Mouse (Mus musculus) hindlimb bud, embryonic 11.5 days (tissue): ENCODE measurements around the gene Cd2.

Experiments used
- DNase-seq: peaks from one replicate; pipeline ENCODE4 v3.0.0-alpha.2; 2012; ENCODE audit warnings: low read depth, low spot score; ENCODE audit errors: extremely low spot score

The Cd2 gene

GRCm38 (mm10) chr3:101233424-101233823 lies 54.3 kb downstream of the Cd2 start:
- DNase-seq, result no peak

- DNase-seq, result no peak
These were observed 55.2 kb downstream of the Cd2 start for GRCm38 (mm10) chr3:101232570-101232969.

- DNase-seq, result no peak
These were observed 57.5 kb downstream of the Cd2 start for GRCm38 (mm10) chr3:101230201-101230600.

GRCm38 (mm10) chr3:101229551-101229930 lies 58.2 kb downstream of the Cd2 start:
- DNase-seq, result no peak

GRCm38 (mm10) chr3:101228868-101229550 lies 58.7 kb downstream of the Cd2 start:
- no peak for DNase-seq

- DNase-seq, result no peak
These were observed 59.7 kb downstream of the Cd2 start for GRCm38 (mm10) chr3:101228066-101228465.
